Mouse (Mus musculus): ENCODE measurements at regions not wholly inside any gene's neighbourhood (a gene's known extent, or its start where the extent isn't known, plus 50 kb on each side); places are given as distances from the start of the nearest gene placed in this dataset.

GRCm38 (mm10) chr6:31109604-31110003 is 150.7 kb upstream of the Klf14 start:
- DNase-seq (ENCODE audit: low spot score), result no peak

GRCm38 (mm10) chr6:31112293-31113077 is 153.6 kb upstream of the Klf14 start:
- no peak for DNase-seq (ENCODE audit: low spot score)

DNA sequence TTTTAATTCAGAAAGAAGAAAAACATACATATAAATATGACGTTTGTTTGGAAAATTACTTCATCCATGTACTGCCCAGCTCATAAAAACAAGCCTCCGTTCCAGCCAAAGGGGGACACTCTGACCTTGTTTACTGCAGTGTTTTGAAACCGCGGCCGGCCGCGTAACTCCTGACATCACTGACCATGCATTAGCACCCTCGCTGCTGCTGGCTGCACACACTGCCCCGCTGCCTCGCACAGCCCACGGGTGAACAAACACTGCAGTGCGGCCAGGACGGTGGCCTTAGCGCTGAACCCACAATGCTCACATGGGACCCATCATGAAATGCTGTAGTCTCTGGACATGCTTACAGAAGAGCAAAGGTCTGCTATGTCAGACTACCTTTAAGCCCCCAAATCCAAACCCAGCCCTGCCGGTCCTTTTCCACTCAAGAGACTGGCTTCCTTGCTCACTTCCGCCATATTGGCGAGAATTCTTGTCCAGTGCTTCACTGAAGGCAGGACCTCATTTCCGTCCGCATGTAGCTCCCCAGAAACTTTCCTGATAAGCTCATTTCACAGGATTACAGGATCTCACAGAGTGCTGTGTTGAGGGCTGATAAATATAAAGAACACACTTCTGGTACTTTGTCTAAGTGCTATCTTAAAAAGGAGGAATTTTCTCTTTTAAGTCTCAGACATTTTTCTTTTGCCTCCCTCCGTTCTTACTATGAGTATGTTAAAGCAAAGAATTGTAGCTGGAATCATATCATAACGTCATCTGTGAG is 154.9 kb upstream of the Klf14 start:
- no peak for DNase-seq (ENCODE audit: low spot score)

DNA sequence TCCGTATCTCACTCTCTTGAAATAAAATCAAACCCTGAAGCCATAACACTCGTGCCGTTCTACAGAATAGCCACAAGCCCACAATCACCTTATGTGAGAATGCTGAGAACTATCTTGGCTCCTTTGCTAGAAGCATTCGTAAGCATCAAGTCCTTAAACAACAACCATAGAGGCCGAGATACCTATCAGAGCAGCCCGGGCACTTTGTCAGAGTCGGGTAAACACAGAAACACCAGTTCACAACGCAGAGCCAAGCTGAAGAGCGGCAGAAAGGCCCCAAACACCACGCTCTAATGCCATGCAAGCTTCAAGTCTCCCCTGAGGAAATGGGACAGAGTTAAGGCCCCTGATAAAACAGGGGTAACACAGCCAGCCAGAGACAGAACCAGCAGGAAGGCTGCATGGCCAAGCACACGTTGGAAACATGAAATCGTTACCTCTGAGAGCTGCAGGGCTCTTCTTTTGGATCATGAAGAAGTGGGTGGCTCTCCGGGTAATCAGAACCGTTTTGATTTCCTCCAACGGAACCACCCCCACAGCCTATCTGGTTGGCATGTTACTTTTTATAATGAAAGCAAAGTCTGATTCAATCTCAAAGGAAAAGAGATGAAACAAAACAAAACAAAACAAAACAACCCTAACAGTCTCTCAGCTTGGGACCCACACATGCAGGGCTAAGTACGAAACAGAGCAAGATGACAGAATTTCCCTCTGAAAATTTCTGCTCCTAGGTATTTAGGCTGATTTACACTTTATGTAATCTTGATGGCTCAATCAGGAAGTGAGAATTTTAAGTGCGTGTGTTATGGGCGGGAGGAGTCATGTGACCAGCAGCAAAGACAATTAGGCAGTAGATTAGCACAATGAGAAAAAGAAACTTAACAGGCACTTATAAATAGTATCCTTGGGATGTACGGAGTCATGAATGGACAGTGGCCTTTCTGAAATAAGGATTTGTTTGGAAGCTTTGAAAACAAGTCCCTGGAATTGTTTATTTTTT is 155.8 kb upstream of the Klf14 start:
- DNase-seq (ENCODE audit: low spot score), result no peak

DNA sequence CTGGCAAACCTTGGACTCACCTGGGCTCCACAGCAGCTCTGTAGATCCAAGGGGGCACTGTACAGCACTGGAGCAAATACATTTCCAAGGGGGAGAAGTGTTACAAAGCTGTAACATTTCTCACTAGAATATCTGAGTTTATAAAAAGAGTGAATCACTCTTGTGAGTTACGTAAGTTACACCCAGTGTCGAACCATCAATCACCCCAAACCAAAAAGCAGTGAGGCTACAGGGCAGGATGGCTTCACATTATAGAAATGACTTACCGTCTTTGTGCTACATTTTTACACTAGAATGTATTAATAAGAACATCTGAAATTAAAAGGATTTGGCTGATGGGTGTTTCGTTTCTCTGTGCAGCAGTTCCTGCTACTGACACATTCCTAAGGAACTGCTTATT is 156.7 kb upstream of the Klf14 start:
- DNase-seq (ENCODE audit: low spot score), result no peak

DNA sequence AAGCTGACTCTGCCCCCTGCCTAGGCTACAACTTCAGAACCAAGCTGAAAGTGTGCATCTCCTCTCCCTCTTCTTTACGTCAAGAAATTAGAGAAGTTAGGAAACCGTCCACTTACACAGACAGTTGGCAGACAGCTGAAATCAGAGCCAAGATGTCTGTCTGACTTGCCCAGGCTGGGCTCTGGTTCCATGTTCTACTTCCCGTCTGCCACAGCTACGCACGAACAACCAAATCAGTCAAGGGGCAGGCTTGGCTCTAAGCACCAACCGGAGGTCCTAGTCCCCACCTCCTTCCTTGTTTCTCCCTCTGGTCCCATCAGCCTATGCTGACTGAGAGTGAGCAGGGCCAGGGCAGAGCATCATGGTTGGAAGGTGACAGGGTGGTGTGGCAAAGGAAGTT is 157.5 kb upstream of the Klf14 start:
- no peak for DNase-seq (ENCODE audit: low spot score)

GRCm38 (mm10) chr6:31117666-31118065 is 158.8 kb upstream of the Klf14 start:
- DNase-seq (ENCODE audit: low spot score), result no peak

- no peak for DNase-seq (ENCODE audit: low spot score)
Observed at GRCm38 (mm10) chr6:31121008-31121407, 162.1 kb upstream of the Klf14 start.

DNA sequence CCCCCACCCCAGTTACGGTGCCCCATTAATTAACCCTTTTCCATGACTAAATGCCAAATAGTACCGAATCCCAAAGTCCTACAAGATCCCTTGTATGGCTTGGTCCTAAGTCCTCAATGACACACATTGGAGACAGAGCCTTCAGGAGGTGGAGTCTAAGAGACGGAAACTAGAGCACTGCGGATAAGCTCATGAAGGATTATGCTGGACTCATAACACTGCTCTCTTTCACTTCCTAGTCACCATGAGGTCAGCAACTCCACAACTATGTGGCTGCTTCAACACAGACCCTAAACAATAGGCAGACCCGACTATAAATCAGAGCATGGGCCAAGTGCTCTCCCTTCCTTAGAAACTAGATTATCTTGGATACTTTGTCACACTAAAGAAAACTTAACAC is 164.0 kb upstream of the Klf14 start:
- no peak for DNase-seq (ENCODE audit: low spot score)

GRCm38 (mm10) chr6:31123342-31123990 is 164.6 kb upstream of the Klf14 start:
- no peak for DNase-seq (ENCODE audit: low spot score)

DNA sequence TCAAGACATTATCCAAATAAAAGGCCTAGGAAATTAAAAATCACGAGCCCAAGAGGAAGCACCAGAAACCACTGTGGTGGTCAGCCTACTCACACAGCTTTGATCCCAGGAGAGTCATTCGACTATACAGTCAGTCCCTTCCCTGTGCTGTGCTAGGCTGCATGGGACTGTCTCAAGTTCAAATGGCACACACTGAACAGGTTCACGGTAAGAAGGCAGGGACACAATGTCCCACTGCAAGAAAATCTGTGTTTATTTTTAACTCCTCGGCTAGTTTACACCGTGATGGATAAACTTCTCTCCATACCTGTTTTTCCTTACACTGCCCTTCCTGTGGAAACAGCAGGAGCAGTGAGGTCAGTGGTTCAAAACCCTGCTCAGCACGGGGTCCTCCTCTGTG is 165.2 kb upstream of the Klf14 start:
- no peak for DNase-seq (ENCODE audit: low spot score)

GRCm38 (mm10) chr6:31124872-31125271 is 166.0 kb upstream of the Klf14 start:
- DNase-seq (ENCODE audit: low spot score), result no peak

DNA sequence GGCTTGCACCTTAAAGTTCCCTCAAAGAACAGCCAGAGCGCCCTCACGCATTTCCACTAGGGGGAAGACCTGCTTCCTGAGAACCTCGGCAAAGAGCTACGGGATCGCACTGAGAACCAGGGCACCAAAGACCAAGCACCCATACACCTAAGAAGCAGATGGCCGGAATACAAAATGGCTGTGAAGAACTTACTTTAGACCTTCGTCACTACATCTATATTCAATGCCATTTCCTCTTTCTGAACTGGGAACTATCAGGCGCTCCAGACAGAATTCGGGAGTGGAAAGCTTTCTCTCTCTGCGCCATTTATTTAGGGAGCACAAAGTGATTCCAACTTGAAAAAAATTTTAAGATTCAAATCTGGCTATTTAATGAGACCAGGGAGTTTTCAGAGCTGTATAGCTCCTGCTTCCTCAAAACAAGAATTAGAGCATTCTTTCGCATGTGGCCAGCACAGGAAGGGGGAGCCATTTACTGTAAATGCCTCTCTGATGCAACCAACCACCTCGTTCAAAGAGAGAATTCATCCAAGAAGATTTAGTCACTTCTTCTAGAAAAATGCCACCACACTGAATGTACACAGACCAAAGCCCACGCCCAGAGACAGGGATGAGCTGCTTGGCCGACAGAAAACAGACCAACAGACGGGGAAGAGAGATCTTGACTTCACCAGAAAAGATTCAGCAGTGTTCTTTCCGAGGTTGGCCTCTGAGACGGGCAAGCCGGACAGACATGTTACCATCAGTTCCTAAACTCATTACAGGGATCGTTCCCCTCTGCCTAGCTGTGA is 166.6 kb upstream of the Klf14 start:
- no peak for DNase-seq (ENCODE audit: low spot score)

DNA sequence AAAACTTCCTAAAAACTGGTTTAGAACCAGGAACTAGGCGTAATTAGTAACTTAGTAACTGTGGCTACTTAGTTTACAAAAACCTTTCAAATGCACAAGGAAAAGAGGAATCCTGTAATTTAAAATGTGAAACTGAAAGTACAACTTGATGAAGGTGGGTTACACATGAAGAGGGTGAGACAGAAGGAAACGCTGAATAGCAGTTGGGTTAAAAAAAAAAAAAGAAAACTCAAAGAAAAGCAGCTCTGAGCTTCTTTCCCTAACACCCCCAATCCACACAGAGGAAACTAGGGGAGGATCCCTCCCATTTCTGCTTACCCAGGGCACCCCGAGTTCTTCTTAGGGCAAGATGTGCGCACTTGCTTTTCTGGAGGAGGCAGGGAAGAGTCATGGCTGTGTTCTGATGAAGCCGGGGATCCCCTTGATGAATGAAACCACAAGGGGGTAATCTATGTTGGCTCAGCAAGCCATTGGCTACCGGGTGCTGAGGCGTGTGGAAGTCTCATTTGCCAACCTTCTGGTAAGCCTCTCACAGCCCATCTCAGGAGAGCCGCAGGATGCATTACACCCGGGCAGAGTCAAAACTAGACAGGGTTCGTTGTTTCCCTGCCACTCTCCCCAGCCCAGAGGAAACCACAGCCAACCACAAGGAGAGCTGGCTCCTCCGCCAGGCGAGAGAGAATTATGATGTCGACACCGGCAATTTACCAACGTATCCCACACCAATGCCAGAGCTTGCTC is 167.4 kb upstream of the Klf14 start:
- no peak for DNase-seq (ENCODE audit: low spot score)

GRCm38 (mm10) chr6:31129170-31129569 is 170.3 kb upstream of the Klf14 start:
- DNase-seq (ENCODE audit: low spot score), result no peak

- DNase-seq (ENCODE audit: low spot score), result no peak
Observed at GRCm38 (mm10) chr6:31129987-31130386, 171.1 kb upstream of the Klf14 start.

- DNase-seq (ENCODE audit: low spot score), result no peak
Observed at GRCm38 (mm10) chr6:31130522-31130921, 171.6 kb upstream of the Klf14 start.

- no peak for DNase-seq (ENCODE audit: low spot score)
Observed at GRCm38 (mm10) chr6:31131716-31132115, 172.8 kb upstream of the Klf14 start.

GRCm38 (mm10) chr6:31132396-31133190 is 173.7 kb upstream of the Klf14 start:
- no peak for DNase-seq (ENCODE audit: low spot score)
